Mouse (Mus musculus) hindbrain, embryonic 12.5 days (tissue): Measurements from ENCODE around the gene Uchl5. TPM values are rescaled to one million over a fixed set of nuclear protein-coding genes. Genes with fewer than 3 reads are reported as not detected.

Source experiments
- polyA plus RNA-seq: library from polyadenylated mRNA; unstranded; fragments of >200 nt; fragmentation: Nextera tagmentation; extraction: Ambion mirVana; gene quantifications from 2 replicates; pipeline ENCODE4 v1.2.1, GENCODE M21; 2016

Uchl5 gene
- polyA plus RNA-seq, 1 experiment from 2014 or later: 72.9 TPM

Other genes with a start within 250 kb of the Uchl5 start
- gene B3galt2, start 136.6 kb upstream of the Uchl5 start, polyA plus RNA-seq: 2.1 and 2.4 TPM in 2 replicates
- gene Cdc73, start 74.4 kb upstream of the Uchl5 start, polyA plus RNA-seq: 38.4 and 39.0 TPM in 2 replicates
- gene Glrx2, start 60.9 kb upstream of the Uchl5 start, polyA plus RNA-seq: 123 and 144 TPM in 2 replicates
- 47.1 and 51.9 TPM in 2 replicates for gene Trove2, start 204 bp upstream of the Uchl5 start, polyA plus RNA-seq
- gene Rgs2, start 226.9 kb downstream of the Uchl5 start, polyA plus RNA-seq: 108 and 118 TPM in 2 replicates